Mouse (Mus musculus): ENCODE measurements around the gene Epn1.

GRCm38 (mm10) chr7:5047313-5047712 is 32.7 kb upstream of the Epn1 start:
- TF ChIP-seq CTCF (IDR thresholded peaks at IDR 0.05; ENCODE audit: low read depth) (peak; percentile 61), EP300 (IDR thresholded peaks at IDR 0.05; ENCODE audit: low read depth) (no peak)
